Mouse (Mus musculus) megakaryocyte, adult 5-6 weeks (primary cell): Measurements from ENCODE around the gene Cenpj. TPM values are rescaled to one million over a fixed set of nuclear protein-coding genes. Genes with fewer than 3 reads are reported as not detected.
A peak's percentile ranks its signal among the peaks of the same experiment; 100 is the strongest.

Experiments used
- ATAC-seq: 2 replicates; pipeline ENCODE4 v1.8.0; 2016; ENCODE audit warnings: mild to moderate bottlenecking, inconsistent platforms; ENCODE audit not compliant: poor library complexity, severe bottlenecking
- total RNA-seq, 2 experiments: library from RNA; stranded (forward) in 1 of 2; stranded (reverse) in 1 of 2; fragments of 153-499, 151-499 nt in 1 of 2; fragments of 221-1000, 200-1000 nt in 1 of 2; gene quantifications; 2 replicates each; pipeline versions ENCODE4 v1.2.3 to v1.2.4; 2015 to 2017

Cenpj gene
- total RNA-seq, 2 experiments from 2014 or later: 15.8 to 18.6 TPM

GRCm38 (mm10) chr14:56550960-56551359 is 24.3 kb downstream of the Cenpj start:
- no peak for ATAC-seq

GRCm38 (mm10) chr14:56545491-56545890 is 29.7 kb downstream of the Cenpj start:
- no peak for ATAC-seq

GRCm38 (mm10) chr14:56544946-56545345 is 30.3 kb downstream of the Cenpj start:
- no peak for ATAC-seq

- no peak for ATAC-seq
These were observed 44.4 kb downstream of the Cenpj start for GRCm38 (mm10) chr14:56530788-56531187.

GRCm38 (mm10) chr14:56514775-56515174 is 60.5 kb downstream of the Cenpj start:
- ATAC-seq: peak; percentile 66

GRCm38 (mm10) chr14:56512084-56512483 is 63.1 kb downstream of the Cenpj start:
- no peak for ATAC-seq

- no peak for ATAC-seq
These were observed 68.5 kb downstream of the Cenpj start for GRCm38 (mm10) chr14:56506743-56507142.

GRCm38 (mm10) chr14:56502407-56502806 is 72.8 kb downstream of the Cenpj start:
- ATAC-seq: no peak

- no peak for ATAC-seq
These were observed 85.4 kb downstream of the Cenpj start for GRCm38 (mm10) chr14:56489806-56490205.

Other genes starting within 250 kb of the Cenpj start
- gene Atp12a, start 210.4 kb downstream of the Cenpj start, total RNA-seq (2015): not detected in 2 replicates
- gene Atp12a, start 210.4 kb downstream of the Cenpj start, total RNA-seq (2017): not detected in 2 replicates
- 0.65 and 1.1 TPM in 2 replicates for gene Rnf17, start 172.8 kb downstream of the Cenpj start, total RNA-seq (2015)
- gene Rnf17, start 172.8 kb downstream of the Cenpj start, total RNA-seq (2017): 0.65 and 1.5 TPM in 2 replicates
- gene Parp4, start 194 bp upstream of the Cenpj start, total RNA-seq (2015): 63.0 and 71.7 TPM in 2 replicates
- gene Parp4, start 194 bp upstream of the Cenpj start, total RNA-seq (2017): 11.2 and 14.9 TPM in 2 replicates
- gene Mphosph8, start 92.8 kb upstream of the Cenpj start, total RNA-seq (2015): 27.7 and 29.8 TPM in 2 replicates
- gene Mphosph8, start 92.8 kb upstream of the Cenpj start, total RNA-seq (2017): 22.9 and 32.1 TPM in 2 replicates
- gene Pspc1, start 202.9 kb upstream of the Cenpj start, total RNA-seq (2015): 37.7 and 39.6 TPM in 2 replicates
- gene Pspc1, start 202.9 kb upstream of the Cenpj start, total RNA-seq (2017): 73.0 and 82.4 TPM in 2 replicates
- gene Zmym5, start 236.3 kb upstream of the Cenpj start, total RNA-seq (2015): 24.2 and 28.6 TPM in 2 replicates
- gene Zmym5, start 236.3 kb upstream of the Cenpj start, total RNA-seq (2017): 17.2 and 19.2 TPM in 2 replicates